Mouse (Mus musculus) right cerebral cortex, postnatal 25 days (tissue): ENCODE measurements around the gene Rtbdn.
"Not testable (repeated sequence)": the region's sequence is repeated elsewhere in the genome, so short reads cannot be mapped to it uniquely, and the experiment has no call there.

Source experiments
- DNase-seq: peaks from one replicate; pipeline ENCODE4 v3.0.0; 2022

The Rtbdn gene

GRCm38 (mm10) chr8:84946528-84947240, at the start of gene Rtbdn:
Gene Rtbdn, plus strand, starts transcription at chr8:84946991.
- DNase-seq: no peak

- DNase-seq: no peak
Measured at GRCm38 (mm10) chr8:84901071-84901470, 45.7 kb upstream of the Rtbdn start.

DNA sequence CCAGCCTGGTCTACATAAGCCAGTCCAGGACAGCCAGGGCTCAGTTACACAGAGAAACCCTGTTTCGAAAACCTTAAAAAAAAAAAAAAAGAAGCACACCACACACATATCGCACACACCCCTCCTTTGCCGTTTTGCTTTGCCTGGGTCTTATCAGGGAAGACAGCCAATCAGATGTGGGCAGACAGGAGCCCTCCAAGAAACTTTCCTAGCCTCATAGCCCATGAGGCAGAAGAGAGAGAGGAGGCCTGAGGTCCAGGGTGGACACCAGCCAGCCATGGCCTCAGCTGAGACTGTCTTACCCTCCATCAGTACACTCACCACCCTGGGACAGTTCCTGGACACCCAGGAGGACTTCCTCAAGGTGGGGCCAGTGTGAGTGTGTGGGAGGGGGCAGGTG, 45.0 kb upstream of the Rtbdn start, which contains the start of gene Klf1:
Klf1 (plus strand) TSS at position 177 of the 400 bp plus-strand sequence.
- no peak for DNase-seq

DNA sequence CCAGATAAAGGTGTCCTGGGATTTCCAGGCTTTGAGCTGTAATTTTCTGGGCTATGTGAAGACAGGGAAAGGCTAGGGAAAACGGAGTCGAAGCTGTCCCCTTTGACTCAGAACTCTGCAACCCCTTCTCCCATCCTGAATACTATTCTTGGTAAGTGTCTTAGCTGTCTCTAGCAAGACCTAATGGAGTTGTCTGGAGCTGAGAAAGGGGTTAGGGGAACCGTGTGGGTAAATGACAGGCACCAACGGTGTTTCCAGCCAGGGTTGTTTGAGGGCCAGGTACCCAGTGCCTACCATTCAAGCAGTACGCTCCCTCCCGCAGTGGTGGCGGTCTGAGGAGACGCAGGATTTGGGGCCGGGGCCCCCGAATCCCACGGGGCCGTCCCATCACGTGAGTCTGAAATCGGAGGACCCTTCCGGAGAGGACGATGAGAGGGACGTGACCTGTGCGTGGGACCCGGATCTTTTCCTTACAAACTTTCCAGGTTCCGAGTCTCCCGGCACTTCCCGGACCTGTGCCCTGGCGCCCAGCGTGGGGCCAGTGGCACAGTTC, 44.3 kb upstream of the Rtbdn start:
- no peak for DNase-seq

GRCm38 (mm10) chr8:84902920-84903661, 43.7 kb upstream of the Rtbdn start:
- peak; percentile 90 for DNase-seq

DNA sequence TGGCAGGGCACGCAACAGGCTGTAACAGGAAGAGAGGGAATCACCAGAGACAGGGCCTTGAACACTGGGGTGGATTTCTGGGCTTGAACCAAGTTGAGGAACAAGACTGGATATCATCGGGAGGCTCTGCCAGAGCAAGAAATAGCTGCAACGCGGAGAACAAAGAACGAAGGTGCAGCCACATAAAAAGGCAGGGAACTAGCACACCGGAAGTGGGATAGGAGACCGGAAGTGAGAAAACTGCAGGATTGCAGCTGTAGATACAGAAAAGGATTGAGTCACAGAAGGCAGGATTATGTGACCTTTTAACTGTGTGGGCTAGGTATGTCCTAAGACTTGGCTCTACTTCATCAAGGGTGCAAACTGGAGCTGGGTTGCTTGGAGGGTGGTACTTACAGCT, 42.4 kb upstream of the Rtbdn start:
- DNase-seq: no peak

DNA sequence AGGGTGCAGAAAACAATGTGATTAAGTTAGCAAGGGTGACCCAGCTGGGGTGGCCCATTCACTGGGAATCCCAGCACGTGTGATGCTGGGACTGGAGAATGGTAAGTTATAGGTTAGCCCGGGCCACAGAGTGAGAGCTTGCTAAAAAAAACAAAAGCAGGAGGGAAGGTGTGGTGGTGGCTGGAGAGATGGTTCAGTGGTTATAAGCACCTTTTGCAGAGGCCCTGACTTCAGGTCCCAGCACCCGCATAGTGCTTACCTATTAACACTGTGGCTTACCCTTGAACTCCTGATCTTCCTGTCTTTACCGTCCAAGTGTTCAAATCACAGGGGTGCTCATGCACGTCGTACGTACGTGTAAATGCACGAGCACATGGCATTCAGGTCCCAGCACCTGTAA, 39.8 kb upstream of the Rtbdn start:
- DNase-seq: no peak

DNA sequence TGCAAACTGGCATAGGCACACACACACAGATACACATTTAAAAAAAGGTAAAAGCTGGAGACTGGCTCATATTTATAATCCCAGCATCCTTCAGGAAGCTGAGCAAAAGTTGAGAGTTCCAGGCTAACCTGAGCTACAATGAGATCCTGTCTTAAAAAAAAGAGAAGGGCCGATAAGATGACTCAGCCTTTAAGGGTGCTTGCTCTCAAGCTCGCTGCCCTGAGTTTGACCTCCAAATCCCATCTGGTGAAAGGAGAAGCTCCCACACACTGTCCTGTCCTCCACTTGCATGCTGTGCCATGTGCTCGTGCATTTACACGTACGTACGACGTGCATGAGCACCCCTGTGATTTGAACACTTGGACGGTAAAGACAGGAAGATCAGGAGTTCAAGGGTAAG, 39.3 kb upstream of the Rtbdn start:
- no peak for DNase-seq

- not testable (repeated sequence) for DNase-seq
Measured at GRCm38 (mm10) chr8:84907979-84908378, 38.8 kb upstream of the Rtbdn start.

DNA sequence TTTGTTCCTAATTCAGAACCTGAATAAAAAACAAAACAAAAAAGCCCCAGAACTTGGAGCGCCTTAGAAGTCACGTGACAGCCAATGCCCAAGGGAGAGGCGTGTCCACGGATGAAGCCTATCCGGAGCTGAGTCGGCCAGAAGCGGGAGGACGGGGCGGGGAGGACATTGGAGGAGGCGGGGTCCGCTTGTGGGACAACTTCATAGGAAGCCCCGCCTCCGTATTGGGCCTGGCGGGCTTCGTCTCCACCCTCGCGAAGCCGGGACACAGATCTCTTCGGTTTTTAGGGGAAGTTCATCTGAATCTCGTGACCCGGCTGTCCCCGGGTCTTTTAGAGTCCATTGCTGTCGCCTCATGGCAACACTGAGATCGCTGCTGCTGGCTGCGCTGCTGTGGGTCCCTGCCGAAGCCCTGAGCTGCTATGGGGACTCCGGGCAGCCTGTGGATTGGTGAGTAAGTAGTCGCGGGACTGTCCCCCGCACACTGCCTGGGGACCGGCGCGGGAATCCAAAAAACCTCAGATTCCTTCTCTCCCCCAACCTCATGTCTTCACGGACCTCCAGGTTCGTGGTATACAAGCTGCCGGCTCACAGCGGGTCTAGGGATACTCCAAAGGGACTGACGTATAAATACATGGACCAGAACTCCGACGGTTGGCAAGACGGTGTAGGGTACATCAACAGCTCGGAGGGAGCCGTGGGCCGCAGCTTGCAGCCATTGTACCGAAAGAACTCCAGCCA, 38.2 kb upstream of the Rtbdn start, which contains the start of gene Dnase2a:
Dnase2a (plus strand) TSS at position 140 of the 741 bp plus-strand sequence.
- peak; percentile 79 for DNase-seq

DNA sequence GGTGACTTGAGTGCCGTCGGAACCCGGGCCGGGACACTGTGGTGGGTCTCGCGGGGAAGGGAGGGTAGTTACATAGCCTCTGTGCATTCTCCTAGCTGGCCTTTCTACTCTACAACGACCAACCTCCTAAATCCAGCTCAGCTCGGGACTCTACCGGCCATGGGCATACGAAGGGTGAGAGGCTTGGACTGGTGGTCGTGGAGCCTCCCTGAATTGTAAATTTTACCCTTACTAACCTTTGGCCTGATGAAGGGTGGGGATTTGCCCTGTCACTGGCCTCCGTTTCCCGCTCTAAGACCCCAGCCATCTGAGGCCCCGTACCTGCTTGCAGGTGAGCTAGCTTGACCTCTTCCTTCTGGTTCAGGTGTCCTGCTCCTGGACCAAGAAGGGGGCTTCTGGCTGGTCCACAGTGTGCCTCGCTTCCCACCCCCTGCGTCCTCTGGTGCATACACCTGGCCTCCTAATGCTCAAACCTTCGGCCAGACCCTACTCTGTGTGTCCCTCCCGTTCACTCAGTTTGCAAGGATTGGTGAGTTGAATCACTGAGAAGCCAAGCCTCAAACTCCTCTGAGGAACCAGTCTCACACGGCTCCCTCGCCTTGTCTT, 37.5 kb upstream of the Rtbdn start:
- no peak for DNase-seq

- no peak for DNase-seq
Measured at GRCm38 (mm10) chr8:84909949-84910348, 36.8 kb upstream of the Rtbdn start.

GRCm38 (mm10) chr8:84910551-84910950, 36.2 kb upstream of the Rtbdn start:
- no peak for DNase-seq

GRCm38 (mm10) chr8:84911854-84912253, 34.9 kb upstream of the Rtbdn start:
- DNase-seq: no peak

DNA sequence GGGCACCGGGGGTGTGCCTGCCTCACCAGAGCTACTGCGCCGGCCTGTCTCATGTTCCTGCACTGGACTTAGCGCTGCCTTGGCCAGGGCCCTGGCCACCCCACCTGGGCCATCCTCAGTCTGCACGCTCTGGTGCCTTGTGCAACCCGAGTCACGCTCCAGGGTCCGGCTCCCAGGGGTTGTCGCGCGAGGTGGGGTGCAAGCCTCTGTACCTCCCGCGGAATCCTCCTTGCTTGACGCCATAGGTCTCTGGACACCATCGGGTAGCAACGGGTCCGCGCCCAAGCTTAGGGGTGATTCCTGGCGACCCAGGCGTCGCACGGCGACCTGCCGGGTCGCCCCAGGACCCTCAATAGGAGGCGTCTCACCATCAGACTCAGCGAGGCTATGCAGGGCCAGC, 34.4 kb upstream of the Rtbdn start:
- no peak for DNase-seq

DNA sequence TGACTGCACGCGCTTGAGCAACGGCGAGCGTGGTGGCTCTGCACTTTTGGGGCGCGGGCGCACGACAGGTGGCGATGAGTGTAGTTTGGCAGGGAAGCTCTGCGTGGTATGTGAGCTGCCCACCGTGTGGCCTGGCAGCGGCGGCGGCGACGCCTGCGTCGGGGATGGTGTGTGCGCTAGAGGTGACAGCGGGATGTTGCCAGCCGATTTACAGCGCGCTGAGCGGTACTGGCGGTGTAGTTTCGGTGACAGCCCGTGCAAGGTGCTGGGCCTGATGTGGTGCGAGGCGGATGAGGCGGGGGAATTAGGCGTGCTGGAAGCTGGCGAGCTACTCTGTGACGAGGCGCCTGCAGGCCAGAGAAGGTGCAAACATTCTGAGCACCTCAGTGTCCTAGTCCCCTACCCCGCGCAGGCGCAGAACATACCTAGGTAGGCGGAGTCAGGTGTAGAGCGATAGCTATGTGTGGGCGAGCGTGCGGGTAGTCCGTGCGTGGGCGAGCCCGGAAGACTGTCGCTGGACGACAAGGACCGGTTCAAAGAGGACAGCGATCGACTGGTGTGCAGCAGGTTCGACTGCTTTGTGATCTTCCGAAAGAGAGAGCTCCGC, 33.8 kb upstream of the Rtbdn start:
- DNase-seq: peak; percentile 70

- DNase-seq: no peak
Measured at GRCm38 (mm10) chr8:84913502-84913900, 33.3 kb upstream of the Rtbdn start.

GRCm38 (mm10) chr8:84913960-84914359, 32.8 kb upstream of the Rtbdn start:
- no peak for DNase-seq

GRCm38 (mm10) chr8:84915269-84915668, 31.5 kb upstream of the Rtbdn start:
- DNase-seq: no peak

DNA sequence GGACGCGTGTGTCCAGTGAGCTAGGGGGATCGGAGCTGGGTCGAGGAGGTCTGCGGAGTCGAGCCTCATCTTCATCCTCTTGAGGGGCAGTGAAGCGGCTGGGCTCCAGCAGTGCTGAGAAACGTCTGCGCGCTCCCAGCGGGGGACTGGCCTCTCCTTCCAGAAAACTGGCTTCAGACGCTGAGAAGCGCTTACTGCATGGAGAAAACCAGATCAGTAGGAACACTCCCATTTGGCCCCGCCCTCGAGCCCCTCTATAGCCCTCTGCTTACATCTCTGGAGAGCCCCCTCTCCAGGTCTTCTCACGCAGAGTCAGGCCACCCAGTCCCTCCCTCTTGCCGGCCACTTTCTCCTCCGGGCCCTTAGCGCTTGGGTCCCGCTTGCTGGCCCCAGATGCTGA, 29.0 kb upstream of the Rtbdn start:
- no peak for DNase-seq

DNA sequence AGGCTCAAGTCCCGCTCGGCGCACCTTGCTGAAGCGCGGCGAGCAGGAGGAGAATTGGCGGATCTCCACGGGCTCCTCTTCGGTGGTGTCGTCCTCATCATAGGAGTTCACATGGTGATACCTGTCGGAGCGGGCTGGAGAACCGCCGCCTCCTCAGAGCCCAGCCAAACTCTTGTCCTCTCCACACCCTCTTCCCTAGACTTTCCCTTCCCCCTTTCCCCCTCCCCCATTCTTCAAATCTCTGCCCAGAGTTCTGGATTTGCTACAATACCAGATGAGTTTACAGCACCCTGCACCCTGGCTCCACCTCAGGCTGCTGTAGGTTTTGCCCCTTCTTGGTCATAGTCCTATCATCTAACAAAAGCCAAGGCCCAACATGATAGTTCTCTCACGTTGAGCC, 28.1 kb upstream of the Rtbdn start:
- DNase-seq: no peak

DNA sequence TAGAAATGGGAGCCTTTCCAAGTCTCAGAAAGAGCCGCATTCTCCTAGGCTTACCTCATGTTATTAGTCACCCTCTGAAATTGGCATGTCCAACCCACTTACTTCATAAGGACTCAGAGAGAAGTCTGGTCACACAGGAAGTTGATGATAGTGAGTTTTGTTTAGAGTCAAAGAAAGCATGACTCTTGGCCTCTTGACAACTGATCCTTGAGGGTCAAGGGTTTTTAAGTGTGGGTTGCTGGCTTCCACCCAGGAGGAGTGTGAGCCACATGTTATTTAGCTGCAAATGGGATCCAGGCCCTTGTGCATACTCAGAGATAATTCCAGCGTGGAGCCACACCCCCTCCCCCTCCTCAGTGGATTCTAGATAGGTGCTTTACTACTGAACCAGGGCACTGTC, 25.2 kb upstream of the Rtbdn start:
- DNase-seq: no peak
